Mouse (Mus musculus) lung, adult 2 months (tissue): ENCODE measurements around the gene Ptprg.

Experiments
- CTCF ChIP-seq: fragments of 200-500 bp; IDR thresholded peaks from 2 replicates; pipeline ENCODE4 v1.5.1; 2011; ENCODE audit warnings: mild to moderate bottlenecking, low read length, control low read depth; ENCODE audit not compliant: insufficient read depth
- POLR2A ChIP-seq: fragments of 200-500 bp; IDR thresholded peaks from 2 replicates; pipeline ENCODE4 v1.6.1; 2011; ENCODE audit warnings: low read depth, mild to moderate bottlenecking, control low read depth, low read length, borderline replicate concordance; ENCODE audit errors: extremely low read depth

DNA sequence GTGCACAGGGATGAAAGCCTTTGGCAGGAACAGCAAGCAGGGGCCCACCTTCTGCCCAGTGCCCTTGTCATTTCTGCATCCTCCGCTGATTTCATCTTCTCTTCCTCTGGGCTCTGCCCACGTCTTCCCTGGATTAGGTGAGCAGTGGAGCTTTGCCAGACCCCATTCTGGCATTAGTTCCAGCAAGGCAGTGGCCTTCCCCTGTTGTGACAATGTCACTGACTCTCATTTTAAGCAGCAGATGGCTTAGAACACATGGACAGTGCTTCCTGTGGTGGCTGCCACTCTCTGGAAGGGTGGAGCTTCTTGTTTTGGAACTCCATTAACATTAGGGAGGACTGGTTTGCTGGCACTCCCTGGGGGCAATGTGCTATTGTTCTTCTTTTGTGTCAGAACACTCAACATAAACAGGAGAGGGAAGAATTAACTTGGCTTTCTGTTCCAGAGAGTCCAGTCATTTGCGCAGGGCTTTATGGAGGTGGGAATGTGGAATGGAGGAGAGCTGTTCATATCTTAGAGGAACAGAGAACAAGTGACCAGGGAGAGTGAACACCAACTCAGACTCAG is 119.7 kb downstream of the Ptprg start:
- TF ChIP-seq POLR2A (no peak), CTCF (no peak)
